Comparison of ENCODE assay signal across 17 mouse cellular contexts in genomic region chr2:91331051-91331843, GRCm38 (mm10).
DNase-seq lines count a peak whose midpoint lies in the region; ATAC-seq and TF ChIP-seq lines count a peak whose summit lies in the region.
"Had no signal": no experiment of that assay in that cellular context is flagged by ENCODE, and none has a peak within 500 bp of the region (broad histone marks: within the 10 kb centered on the region; RNA-seq: fewer than 3 reads in every experiment).

No protein-coding gene starts in this region.

- no peak for TF ChIP-seq CTCF in hindbrain, postnatal 0 days (IDR thresholded peaks at IDR 0.05; ENCODE audit: low read depth)
- no peak for TF ChIP-seq CTCF in midbrain, postnatal 0 days (IDR thresholded peaks at IDR 0.05)

- no peak overlapping the region for H3K4me3 ChIP-seq in hindbrain, postnatal 0 days (ENCODE audit: low read length)
- no peak overlapping the region for H3K4me3 ChIP-seq in hindbrain, embryonic 14.5 days (replicated peaks; ENCODE audit: low read length)
- H3K4me3 ChIP-seq in midbrain, embryonic 11.5 days (ENCODE audit: low read depth, low read length), result no peak overlapping the region
- no peak overlapping the region for H3K4me3 ChIP-seq in midbrain, postnatal 0 days (ENCODE audit: low read depth, low read length)
- H3K4me3 ChIP-seq in forebrain, embryonic 12.5 days (replicated peaks), result no peak overlapping the region
- H3K4me3 ChIP-seq in myocyte, result no peak overlapping the region
- H3K4me3 ChIP-seq: embryonic facial prominence, embryonic 13.5 days; heart, embryonic 15.5 days; liver, embryonic 13.5 days; neural tube, embryonic 12.5 days had no signal

- H3K4me1 ChIP-seq in hindbrain, postnatal 0 days (ENCODE audit: insufficient read depth, low read length), result peaks cover 23% of the 10 kb centered on the region; the same call in 1 of the 2 replicates
- peaks cover 26% of the 10 kb centered on the region for H3K4me1 ChIP-seq in hindbrain, embryonic 14.5 days (replicated peaks; ENCODE audit: control insufficient read depth, insufficient read depth, low read length)
- H3K4me1 ChIP-seq in midbrain, embryonic 11.5 days (ENCODE audit: control insufficient read depth, insufficient read depth, low read length), result peaks cover 19% of the 10 kb centered on the region
- H3K4me1 ChIP-seq in midbrain, postnatal 0 days (ENCODE audit: insufficient read depth, low read length), result peaks cover 8% of the 10 kb centered on the region; the same call in 1 of the 2 replicates
- H3K4me1 ChIP-seq in forebrain, embryonic 12.5 days, result peaks cover 56% of the 10 kb centered on the region

- no peak overlapping the region for H3ac ChIP-seq in myocyte (ENCODE audit: control insufficient read depth, insufficient read length)

- no peaks in the 10 kb centered on the region for H3K79me2 ChIP-seq in myocyte (ENCODE audit: control insufficient read depth, insufficient read depth)

- DNase-seq in hindbrain, postnatal 0 days (ENCODE audit: low spot score), result no peak
- no peak for DNase-seq in hindbrain, embryonic 14.5 days (ENCODE audit: low spot score)
- peak; percentile 62 for DNase-seq in midbrain, embryonic 11.5 days (ENCODE audit: low spot score, missing footprints)
- DNase-seq in midbrain, postnatal 0 days (ENCODE audit: low spot score), result no peak
- no peak for DNase-seq in cerebellum, postnatal 10 days
- DNase-seq in heart, postnatal 4 days, result no peak
- DNase-seq: gastrocnemius, postnatal 36 days; kidney, postnatal 10 days; layer of hippocampus, adult 9-11 months; liver, embryonic 13.5 days had no signal

- peak overlapping the region; percentile 36; the same call in 1 of the 2 replicates for H3K27ac ChIP-seq in hindbrain, postnatal 0 days
- no peak overlapping the region for H3K27ac ChIP-seq in hindbrain, embryonic 14.5 days
- no peak overlapping the region for H3K27ac ChIP-seq in midbrain, embryonic 11.5 days (ENCODE audit: low read depth, low read length)
- H3K27ac ChIP-seq in midbrain, postnatal 0 days (ENCODE audit: low read depth, low read length), result no peak overlapping the region
- peak overlapping the region; percentile 95 for H3K27ac ChIP-seq in forebrain, embryonic 12.5 days
- H3K27ac ChIP-seq: embryonic facial prominence, embryonic 13.5 days; heart, embryonic 15.5 days; liver, embryonic 13.5 days; neural tube, embryonic 12.5 days; stomach, postnatal 0 days had no signal

- no peaks in the 10 kb centered on the region for H3K27me3 ChIP-seq in hindbrain, postnatal 0 days (ENCODE audit: insufficient read depth, low read length)
- no peaks in the 10 kb centered on the region for H3K27me3 ChIP-seq in hindbrain, embryonic 14.5 days (ENCODE audit: control insufficient read depth, insufficient read depth, low read length)
- H3K27me3 ChIP-seq in midbrain, embryonic 11.5 days (ENCODE audit: control insufficient read depth, insufficient read depth, low read length), result no peaks in the 10 kb centered on the region
- H3K27me3 ChIP-seq in midbrain, postnatal 0 days (ENCODE audit: insufficient read depth, low read length), result no peaks in the 10 kb centered on the region
- H3K27me3 ChIP-seq in forebrain, embryonic 12.5 days, result no peaks in the 10 kb centered on the region
- H3K27me3 ChIP-seq in myocyte (ENCODE audit: control insufficient read depth, insufficient read depth, insufficient read length), result no peaks in the 10 kb centered on the region
- H3K27me3 ChIP-seq: embryonic facial prominence, embryonic 13.5 days; heart, embryonic 15.5 days; liver, embryonic 13.5 days; neural tube, embryonic 12.5 days had no signal

- 71% methylated on average over 7 of the region's 7 CpGs for WGBS in hindbrain, postnatal 0 days
- WGBS in hindbrain, embryonic 14.5 days, result 75% methylated on average over 7 of the region's 7 CpGs
- 78% methylated on average over 7 of the region's 7 CpGs for WGBS in midbrain, embryonic 11.5 days
- 67% methylated on average over 7 of the region's 7 CpGs for WGBS in midbrain, postnatal 0 days
- 69% methylated on average over 7 of the region's 7 CpGs for WGBS in forebrain, embryonic 12.5 days

- no peak overlapping the region for H3K4me2 ChIP-seq in hindbrain, postnatal 0 days (ENCODE audit: low read depth, low read length)
- no peak overlapping the region for H3K4me2 ChIP-seq in hindbrain, embryonic 14.5 days (replicated peaks)
- no peak overlapping the region for H3K4me2 ChIP-seq in midbrain, embryonic 11.5 days
- no peak overlapping the region for H3K4me2 ChIP-seq in midbrain, postnatal 0 days (ENCODE audit: low read depth, low read length, poor library complexity, severe bottlenecking)
- no peak overlapping the region for H3K4me2 ChIP-seq in forebrain, embryonic 12.5 days
- peak overlapping the region; percentile 67 for H3K4me2 ChIP-seq in myocyte (ENCODE audit: low read depth)
- H3K4me2 ChIP-seq: embryonic facial prominence, embryonic 13.5 days; heart, embryonic 15.5 days; liver, embryonic 13.5 days had no signal

- ATAC-seq in hindbrain, postnatal 0 days, result no peak
- no peak for ATAC-seq in hindbrain, embryonic 14.5 days (ENCODE audit: low FRiP score)
- ATAC-seq in midbrain, embryonic 11.5 days (ENCODE audit: low FRiP score), result no peak
- no peak for ATAC-seq in midbrain, postnatal 0 days (ENCODE audit: low FRiP score)
- ATAC-seq in forebrain, embryonic 12.5 days (ENCODE audit: low FRiP score), result no peak
- ATAC-seq: inflammation-experienced regulatory T-cells, adult 6 months had no signal

- H3K9ac ChIP-seq in hindbrain, postnatal 0 days (replicated peaks; ENCODE audit: low read length), result no peak overlapping the region
- no peak overlapping the region for H3K9ac ChIP-seq in hindbrain, embryonic 14.5 days
- no peak overlapping the region for H3K9ac ChIP-seq in midbrain, embryonic 11.5 days (ENCODE audit: low read length)
- no peak overlapping the region for H3K9ac ChIP-seq in midbrain, postnatal 0 days (replicated peaks; ENCODE audit: low read length, poor library complexity, severe bottlenecking)
- H3K9ac ChIP-seq in forebrain, embryonic 12.5 days, result no peak overlapping the region
- H3K9ac ChIP-seq: embryonic facial prominence, embryonic 13.5 days; heart, embryonic 15.5 days; liver, embryonic 13.5 days; neural tube, embryonic 12.5 days had no signal

- no peaks in the 10 kb centered on the region for H3K36me3 ChIP-seq in hindbrain, postnatal 0 days (ENCODE audit: insufficient read depth, low read length)
- H3K36me3 ChIP-seq in hindbrain, embryonic 14.5 days (replicated peaks; ENCODE audit: control insufficient read depth, insufficient read depth), result no peaks in the 10 kb centered on the region
- no peaks in the 10 kb centered on the region for H3K36me3 ChIP-seq in midbrain, embryonic 11.5 days (ENCODE audit: control insufficient read depth, insufficient read depth, low read length)
- H3K36me3 ChIP-seq in midbrain, postnatal 0 days (ENCODE audit: insufficient read depth, low read length), result no peaks in the 10 kb centered on the region
- H3K36me3 ChIP-seq in forebrain, embryonic 12.5 days (replicated peaks), result no peaks in the 10 kb centered on the region
- no peaks in the 10 kb centered on the region for H3K36me3 ChIP-seq in myocyte (ENCODE audit: control insufficient read depth, insufficient read depth)
- H3K36me3 ChIP-seq: embryonic facial prominence, embryonic 13.5 days; heart, embryonic 15.5 days; liver, embryonic 13.5 days; neural tube, embryonic 12.5 days had no signal

- no peak for TF ChIP-seq POLR2A in myocyte (IDR thresholded peaks at IDR 0.05; ENCODE audit: insufficient read length, low read depth)

- no peaks in the 10 kb centered on the region for H3K9me3 ChIP-seq in hindbrain, postnatal 0 days (ENCODE audit: low read length)
- H3K9me3 ChIP-seq in hindbrain, embryonic 14.5 days (ENCODE audit: control insufficient read depth, low read length), result no peaks in the 10 kb centered on the region
- H3K9me3 ChIP-seq in midbrain, embryonic 11.5 days (ENCODE audit: control insufficient read depth, low read length), result no peaks in the 10 kb centered on the region
- no peaks in the 10 kb centered on the region for H3K9me3 ChIP-seq in midbrain, postnatal 0 days (ENCODE audit: low read length)
- no peaks in the 10 kb centered on the region for H3K9me3 ChIP-seq in forebrain, embryonic 12.5 days
- H3K9me3 ChIP-seq: embryonic facial prominence, embryonic 13.5 days; heart, embryonic 15.5 days; liver, embryonic 13.5 days; neural tube, embryonic 12.5 days had no signal

TF ChIP-seq in myocyte, 11 proteins besides CTCF, POLR2A, EP300 and RAD21:
- TF ChIP-seq TCF12 (IDR thresholded peaks at IDR 0.05; ENCODE audit: insufficient read depth, poor library complexity, severe bottlenecking) (no peak), MAX (IDR thresholded peaks at IDR 0.05; ENCODE audit: low read depth) (no peak), MYOG (IDR thresholded peaks at IDR 0.05; ENCODE audit: control insufficient read depth in 1 of 3, insufficient read depth in 1 of 3, insufficient read length in 2 of 3, low read depth in 2 of 3) (no peak), E2F4 (IDR thresholded peaks at IDR 0.05; ENCODE audit: insufficient read depth) (no peak), SRF (IDR thresholded peaks at IDR 0.05; ENCODE audit: control insufficient read depth, insufficient read length, low read depth) (no peak), MYOD1 (IDR thresholded peaks at IDR 0.05; ENCODE audit: control insufficient read depth in 1 of 3, insufficient read length in 2 of 3, low read depth in 2 of 3) (no peak), REST (IDR thresholded peaks at IDR 0.05; ENCODE audit: insufficient read depth, insufficient read length) (no peak), TCF3 (IDR thresholded peaks at IDR 0.05; ENCODE audit: insufficient read length, low read depth) (no peak), CEBPB (IDR thresholded peaks at IDR 0.05; ENCODE audit: insufficient read depth, poor library complexity, severe bottlenecking) (no peak), POLR2AphosphoS2 (IDR thresholded peaks at IDR 0.05; ENCODE audit: insufficient read length, low read depth) (no peak), USF1 (IDR thresholded peaks at IDR 0.05; ENCODE audit: low read depth) (no peak)

Comparison
In these comparisons a context has a peak if more than half of its experiments do, and no peak if none do; other contexts are left out.
1. H3K27ac ChIP-seq: peak in hindbrain, postnatal 0 days (single experiment) and forebrain, embryonic 12.5 days (single experiment); none in hindbrain, embryonic 14.5 days (single experiment), midbrain, embryonic 11.5 days (single experiment) and midbrain, postnatal 0 days (single experiment).